Mouse (Mus musculus) embryo, embryonic 10.5 days (tissue): Measurements from ENCODE around the gene Vti1a.

Experiments used
- DNase-seq: peaks from one replicate; pipeline ENCODE4 v3.0.0-alpha.2; 2015; ENCODE audit warnings: low spot score

Vti1a gene

DNA sequence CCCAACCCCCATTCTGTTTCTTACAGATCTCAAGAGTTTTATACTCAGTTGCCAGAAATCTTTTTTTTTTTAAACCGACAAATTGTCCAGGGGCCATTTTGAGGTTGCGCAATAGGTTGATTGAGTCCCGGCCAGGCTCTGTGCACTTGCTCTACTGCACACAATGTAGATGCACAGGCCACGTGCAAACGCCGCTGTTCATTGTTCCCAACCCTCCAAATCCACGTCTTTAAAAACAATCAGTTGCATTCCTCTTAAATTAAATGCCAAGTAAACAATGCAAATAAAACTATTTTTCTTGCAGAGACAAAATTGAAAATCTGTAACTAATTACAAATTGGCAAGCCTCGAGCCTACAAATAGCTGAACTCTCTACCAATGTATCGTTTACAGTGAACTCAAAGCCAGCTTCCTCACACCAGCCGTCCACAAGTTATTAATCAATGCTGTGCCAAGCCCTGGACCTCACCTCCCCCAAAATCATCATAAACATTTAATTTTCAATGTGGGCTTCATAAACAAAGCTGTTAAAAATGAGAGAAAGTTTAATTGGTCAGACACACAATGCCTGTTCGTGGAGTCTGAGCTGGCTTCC is 244.1 kb downstream of the Vti1a start:
- no peak for DNase-seq

DNA sequence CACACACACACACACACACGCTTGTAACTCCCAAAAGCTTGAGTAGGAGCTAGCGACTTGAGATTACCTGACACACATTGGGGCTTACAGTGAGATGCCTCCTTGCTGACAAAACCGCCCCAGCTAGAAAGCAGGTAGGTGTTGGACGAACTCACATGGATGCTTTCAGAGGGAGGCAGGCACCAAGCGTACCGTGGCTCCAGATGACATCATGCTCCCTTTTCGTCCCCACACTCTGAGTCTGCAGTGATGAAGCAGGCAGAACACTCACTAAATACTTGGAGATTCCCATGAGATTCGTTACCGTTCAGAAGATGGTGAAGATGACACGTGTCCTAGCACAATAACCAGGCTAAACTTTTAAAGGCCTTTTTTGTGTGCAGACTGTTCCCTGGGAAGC is 245.4 kb downstream of the Vti1a start:
- DNase-seq: no peak

- DNase-seq: no peak
Observed at GRCm38 (mm10) chr19:55562487-55563147, 246.5 kb downstream of the Vti1a start.

- DNase-seq: no peak
Observed at GRCm38 (mm10) chr19:55563148-55563651, 247.1 kb downstream of the Vti1a start.

- no peak for DNase-seq
Observed at GRCm38 (mm10) chr19:55564104-55564938, 248.2 kb downstream of the Vti1a start.

DNA sequence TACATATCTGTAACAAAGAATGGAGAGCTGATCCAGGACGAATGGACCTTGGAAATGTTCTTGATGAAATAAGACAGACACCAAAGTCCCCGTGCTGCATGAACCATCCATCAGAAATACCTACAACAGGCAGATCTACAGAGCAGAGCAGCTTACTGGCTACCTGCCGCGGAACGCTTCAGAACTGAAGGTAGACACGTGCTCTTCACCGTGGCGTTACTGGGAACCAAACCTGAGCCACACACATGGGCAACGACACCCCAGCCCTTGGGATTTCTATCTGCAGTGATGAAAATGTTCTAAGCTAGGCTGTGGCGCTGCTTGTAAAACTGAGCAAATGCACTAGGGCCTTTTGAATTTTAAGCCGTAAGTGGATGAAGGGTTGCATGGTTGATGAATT is 249.0 kb downstream of the Vti1a start:
- DNase-seq: no peak

DNA sequence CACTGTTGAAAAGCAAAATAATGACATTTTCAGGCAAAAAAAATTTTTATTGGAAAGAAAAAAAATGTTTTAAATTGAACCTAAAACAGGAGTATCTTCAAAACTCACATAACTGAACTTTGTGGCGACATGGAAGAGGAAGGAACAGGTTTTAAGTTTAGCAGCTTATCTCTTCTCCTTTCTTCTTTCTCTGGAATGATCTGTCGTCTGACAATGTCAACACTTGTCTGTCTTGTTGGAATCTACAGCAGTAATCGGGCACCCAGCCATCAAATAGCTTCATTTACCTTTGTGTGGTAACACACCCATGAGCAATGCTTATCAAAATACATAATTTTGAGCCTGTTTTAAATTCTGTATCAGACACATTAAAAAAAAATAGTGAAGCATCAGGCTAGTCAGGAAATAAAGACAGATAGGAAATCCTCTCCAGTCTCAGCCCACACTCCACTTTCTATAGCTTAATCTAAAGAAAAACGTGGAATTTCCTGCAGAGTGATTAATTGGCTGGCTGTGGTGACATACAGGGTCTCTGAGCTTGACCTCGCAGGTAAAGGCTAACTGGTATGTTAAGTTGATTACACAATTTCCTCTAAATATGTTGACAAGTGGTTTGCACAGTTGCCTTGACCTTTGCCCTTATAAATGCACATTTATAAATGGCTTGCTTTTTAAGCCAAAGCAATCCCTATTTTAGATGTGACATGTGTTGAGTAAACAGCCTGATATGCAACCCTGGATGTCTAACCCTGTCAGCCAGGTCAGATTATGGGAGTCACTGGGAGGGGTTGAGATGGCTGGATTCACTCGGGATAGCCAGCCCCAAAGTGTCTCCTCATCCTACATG is 249.7 kb downstream of the Vti1a start:
- DNase-seq: no peak

- DNase-seq: no peak
Observed at GRCm38 (mm10) chr19:55569114-55569513, 253.0 kb downstream of the Vti1a start.

DNA sequence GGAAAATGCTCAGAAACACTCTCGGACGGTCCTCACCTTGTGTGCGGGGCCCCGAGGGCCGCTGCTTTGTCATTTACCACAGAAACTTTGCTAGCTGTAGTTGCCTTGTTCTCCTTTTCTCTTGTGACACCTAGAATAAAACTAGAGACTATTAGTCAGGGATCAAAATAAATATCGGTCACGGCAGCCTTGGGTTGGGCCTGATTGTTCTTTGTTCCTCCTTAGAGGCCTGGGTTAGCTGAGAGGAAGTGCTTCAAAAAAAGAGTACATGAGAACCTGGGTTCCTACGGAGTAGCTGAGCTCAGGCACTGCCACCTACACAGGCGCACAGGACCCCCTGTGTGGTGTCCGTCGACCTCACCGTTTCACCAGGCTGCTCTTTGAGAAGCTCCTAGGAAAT is 253.8 kb downstream of the Vti1a start:
- DNase-seq: no peak

DNA sequence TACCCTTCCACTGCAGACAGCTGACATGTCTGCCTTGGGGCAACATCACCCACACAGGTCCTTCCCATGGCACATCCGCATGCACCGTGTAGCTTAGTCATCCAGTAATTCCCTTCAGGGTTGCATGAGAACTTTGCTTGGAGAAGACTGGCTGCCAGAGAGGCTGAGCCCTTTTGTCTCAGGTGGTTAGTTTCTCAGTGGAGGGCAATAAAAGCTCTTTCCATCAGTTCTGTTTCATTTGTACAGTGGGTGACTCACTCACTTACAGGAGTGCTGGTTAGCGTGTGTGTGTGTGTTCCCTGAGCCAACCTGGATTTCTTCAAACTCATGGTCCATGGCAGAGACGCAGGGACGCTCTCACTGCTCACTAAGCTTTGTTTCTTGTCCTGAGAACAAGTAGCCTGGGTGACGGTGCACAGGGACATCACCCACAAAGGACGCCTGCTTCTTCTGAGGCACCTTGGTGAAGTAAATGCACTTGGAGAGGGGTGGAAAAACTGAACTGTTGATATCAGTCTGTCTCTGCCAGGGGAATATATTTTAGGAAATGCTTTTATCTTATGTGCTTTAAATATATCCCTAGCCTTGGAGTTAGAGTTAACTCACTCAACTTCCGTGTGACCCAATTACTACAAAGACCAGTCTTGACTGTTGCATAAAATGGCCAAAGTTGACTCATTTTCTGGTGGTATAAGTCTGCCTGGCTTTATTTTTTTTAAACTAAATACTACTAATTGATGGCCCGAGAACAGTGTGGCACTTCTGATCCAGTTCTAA is 254.6 kb downstream of the Vti1a start:
- DNase-seq: no peak

- DNase-seq: no peak
Observed at GRCm38 (mm10) chr19:55571486-55571885, 255.4 kb downstream of the Vti1a start.

DNA sequence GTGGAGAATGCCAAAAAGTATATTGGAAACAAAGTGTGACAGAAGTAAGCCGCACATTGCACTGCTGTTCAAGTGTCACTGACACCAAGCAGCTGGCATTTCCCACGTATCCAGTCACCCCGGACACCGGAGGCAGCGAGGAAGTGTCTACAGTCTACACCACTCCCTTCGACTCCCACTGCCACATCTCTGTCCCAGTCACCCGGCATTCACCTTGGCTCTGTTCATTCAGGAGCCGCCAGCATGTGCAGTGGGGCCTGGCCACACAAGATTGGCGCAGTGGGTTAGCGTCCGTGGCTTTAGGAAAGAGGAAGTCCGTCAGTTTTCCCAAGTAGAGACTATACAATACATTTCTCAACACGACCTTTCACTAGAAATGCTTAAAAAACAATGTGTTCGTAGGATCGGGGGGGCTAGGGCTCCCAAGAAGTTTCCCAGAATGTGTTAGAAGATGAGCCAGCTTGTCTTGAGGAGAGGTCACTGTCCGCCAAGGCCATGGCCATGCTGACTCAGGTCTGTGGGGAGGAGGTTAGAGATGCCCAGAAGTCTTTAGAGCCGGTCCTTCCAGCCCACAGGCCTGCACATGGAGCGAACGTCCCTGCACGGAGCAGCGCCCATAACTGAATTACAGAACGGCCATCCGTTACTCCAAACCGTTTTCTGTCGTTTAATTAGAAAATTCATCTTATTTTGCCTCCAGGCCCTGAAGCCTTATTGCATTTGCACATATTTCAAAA is 261.4 kb downstream of the Vti1a start:
- no peak for DNase-seq

GRCm38 (mm10) chr19:55578094-55579085 is 262.3 kb downstream of the Vti1a start:
- peak; percentile 80 for DNase-seq

DNA sequence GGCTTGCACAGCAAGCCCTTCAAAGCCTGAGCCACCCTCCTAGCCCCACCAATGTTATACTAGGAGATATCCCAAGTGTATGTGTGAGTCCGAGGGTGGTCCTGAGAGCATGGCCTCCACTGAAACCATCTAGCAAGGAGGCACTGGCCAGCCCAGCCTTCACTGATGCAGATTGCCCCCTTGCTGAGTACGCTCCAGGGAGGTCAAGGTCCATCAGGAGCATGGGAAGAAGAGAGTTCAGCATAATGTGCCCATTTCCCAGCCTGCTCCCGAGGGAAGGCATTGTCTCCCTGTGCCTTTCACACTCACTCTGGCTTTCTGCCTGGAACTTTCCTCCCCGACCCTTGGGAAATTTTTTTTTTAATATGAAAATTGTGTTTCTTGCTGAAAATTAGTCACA is 263.2 kb downstream of the Vti1a start:
- no peak for DNase-seq

- DNase-seq: no peak
Observed at GRCm38 (mm10) chr19:55580152-55580551, 264.1 kb downstream of the Vti1a start.

GRCm38 (mm10) chr19:55580667-55581066 is 264.6 kb downstream of the Vti1a start:
- no peak for DNase-seq

GRCm38 (mm10) chr19:55582896-55583653 is 267.0 kb downstream of the Vti1a start:
- no peak for DNase-seq
